Mouse (Mus musculus) embryo, embryonic 11.5 days (tissue): ENCODE measurements around the gene Carmil1.

Source experiments
- DNase-seq: peaks from one replicate; pipeline ENCODE4 v3.0.0-alpha.2; 2012; ENCODE audit warnings: low read depth, low spot score

Carmil1 gene

DNA sequence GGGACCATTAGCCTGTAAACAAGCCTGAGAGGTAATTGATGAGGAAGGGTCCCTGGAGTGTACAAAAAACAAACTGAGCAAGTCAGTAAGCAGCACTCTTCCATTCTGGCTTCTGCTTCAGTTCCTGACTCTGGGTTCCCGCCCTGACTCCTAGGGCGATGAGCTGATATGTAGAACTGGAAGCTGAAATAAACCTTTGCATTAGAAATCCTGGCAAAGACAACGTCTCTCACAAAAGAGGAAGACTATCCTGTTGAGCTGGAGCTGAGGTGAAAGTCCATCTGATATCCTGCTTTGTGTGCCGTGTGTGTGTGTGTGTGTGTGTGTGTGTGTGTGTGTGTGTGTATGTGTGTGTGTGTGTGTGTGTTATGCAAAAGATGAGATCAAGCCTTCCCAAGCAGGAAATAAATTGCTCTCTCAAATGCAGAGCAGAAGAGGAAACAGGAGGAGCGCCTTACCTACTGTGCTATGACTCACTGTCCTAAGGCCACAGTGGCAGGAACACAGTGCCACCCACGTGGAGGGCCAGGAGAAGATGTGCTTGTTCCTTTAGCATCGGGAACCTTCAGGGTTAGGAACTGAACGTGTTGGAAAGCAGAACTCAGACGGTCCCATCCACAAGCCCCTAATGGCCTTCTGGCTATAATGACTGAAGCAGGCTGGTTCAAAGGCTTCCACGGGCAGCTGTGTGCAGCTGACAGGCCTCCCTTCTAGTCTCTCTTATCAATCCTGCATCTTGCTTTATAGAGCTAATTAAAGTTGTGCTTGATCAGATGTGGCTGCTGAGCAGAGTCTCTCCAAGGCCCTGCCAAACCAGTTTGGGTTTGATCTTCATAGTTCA, 19.6 kb downstream of the Carmil1 start:
- DNase-seq, result no peak

DNA sequence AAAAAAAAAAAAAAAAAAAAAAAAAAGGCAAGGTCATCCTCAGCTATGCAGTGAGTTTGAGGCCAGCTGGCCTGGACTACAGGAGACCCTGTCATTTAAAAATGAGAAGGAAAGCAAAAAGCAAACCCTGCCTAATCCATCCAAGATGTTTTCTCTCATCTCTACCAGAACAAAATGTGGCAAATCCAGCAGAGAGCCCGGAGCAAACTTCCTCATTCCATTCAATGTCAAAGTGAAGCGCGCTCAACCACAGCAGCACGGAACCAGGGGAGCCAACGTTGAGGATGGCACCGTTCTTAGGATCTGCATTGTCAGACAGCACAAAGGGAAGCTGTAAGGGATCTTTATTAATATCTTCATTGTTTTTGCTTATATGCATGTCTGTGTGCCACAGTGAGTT, 22.8 kb downstream of the Carmil1 start:
- DNase-seq, result no peak

DNA sequence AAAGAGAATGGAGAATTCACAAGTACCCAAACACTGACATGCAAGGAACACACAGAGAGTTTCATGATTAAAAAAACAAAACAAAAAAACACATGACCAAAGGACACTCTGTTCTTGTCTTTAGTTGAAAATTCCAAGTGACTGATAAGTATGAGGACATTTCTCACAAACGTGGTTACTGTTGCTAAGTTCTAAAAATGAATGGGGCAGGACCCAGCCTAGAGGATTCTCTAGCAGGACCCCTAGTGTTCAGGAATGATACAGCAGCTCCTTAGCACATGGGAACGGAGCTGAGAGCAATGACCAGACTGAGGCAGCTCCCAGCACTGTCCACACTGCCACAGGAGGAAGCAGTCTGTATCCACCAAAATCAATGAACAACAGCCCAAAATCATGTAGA, 26.6 kb downstream of the Carmil1 start:
- DNase-seq, result peak; percentile 8

DNA sequence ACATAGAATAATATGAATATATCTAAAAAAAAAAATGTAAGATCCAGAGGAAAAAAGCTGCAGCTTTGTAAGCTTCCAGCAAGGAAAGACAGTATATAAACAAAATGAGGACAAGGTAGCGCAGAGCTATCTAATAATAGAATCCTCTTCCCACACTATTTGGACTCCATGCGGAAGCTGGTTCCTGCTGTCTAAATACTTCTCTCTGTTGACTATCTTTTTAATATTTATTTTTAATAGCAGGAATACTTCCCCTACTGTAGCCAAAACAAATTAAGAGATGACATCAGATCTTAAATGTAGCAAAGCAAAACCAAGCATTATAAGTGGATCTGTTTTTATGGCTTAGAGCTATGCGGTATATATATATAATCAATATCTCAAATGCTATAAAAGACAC, 27.0 kb downstream of the Carmil1 start:
- DNase-seq, result no peak

DNA sequence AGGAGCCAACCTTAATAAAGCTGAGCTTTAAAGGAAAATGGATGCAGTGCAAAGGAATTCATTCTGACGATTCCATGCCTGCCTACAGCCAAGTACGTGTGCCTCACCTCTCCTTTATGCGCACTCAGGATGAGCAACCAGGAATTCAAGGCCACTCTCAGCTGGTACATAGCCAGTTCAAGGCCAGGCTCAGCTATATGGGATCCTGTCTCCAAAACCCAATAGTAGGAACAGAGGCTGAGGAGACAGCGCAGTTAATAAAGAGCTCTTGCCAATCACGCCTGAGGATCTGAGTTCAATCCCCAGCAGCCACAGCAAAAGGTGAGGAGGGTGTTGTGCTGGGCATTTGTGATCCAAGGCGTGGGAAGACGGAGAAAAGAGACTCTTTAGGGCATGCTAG, 29.4 kb downstream of the Carmil1 start:
- no peak for DNase-seq

DNA sequence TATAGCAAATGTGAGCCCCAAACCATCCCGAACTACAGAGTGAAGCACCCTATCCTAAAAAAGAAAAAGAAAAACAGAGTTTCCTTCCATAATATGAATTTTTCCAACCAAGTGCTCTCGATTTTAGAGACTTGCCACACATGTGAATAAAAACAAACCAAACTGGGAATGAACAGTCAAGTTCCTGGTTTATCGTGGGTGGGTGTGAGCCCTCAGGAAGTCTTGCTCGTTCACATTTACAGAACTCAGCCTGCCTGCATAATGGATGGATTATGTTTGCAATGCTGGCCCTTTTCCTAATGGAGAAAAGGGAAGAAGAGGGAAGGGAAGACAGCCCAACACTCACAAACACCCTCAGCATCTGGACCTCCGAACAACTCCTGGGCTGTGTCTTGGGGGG, 32.7 kb downstream of the Carmil1 start:
- no peak for DNase-seq

DNA sequence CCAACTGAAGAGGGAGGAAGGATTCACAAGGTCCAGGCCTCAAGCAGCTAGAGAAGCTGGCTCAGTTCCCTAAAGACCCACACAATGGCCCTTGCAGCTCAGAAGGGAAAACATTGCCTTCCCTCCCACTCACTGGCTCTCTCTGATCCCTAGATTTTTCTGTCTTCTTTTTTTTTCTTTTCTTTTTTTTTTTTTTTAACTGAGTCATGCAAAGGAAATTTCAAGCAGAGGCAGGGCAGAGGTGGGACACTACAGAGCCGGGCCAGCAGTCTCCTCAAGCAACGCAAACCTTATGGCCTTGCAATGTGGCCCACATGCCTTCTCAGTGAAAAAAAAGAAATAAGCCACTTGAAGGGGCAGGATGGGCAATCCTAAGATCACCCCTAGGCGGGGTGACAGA, 33.2 kb downstream of the Carmil1 start:
- no peak for DNase-seq

DNA sequence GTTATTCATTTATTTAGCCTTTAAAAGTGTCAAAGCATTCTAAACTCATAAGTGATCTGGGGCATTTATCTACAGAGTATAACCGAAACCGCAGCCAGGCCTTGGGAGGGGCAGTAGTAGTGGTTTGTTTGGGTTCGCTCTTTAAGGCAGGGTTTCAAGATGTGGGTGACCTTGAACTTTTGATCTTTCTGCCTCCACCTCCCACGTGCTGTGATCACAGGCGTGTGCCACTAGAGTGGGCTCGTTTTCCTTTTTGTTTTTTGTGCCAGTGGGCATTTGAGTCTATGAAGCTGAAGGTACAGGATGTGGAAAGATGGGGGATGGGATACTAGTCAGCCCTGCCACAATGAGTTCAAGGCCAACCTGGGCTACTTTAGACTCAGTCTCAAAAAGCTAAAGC, 34.3 kb downstream of the Carmil1 start:
- DNase-seq, result no peak

DNA sequence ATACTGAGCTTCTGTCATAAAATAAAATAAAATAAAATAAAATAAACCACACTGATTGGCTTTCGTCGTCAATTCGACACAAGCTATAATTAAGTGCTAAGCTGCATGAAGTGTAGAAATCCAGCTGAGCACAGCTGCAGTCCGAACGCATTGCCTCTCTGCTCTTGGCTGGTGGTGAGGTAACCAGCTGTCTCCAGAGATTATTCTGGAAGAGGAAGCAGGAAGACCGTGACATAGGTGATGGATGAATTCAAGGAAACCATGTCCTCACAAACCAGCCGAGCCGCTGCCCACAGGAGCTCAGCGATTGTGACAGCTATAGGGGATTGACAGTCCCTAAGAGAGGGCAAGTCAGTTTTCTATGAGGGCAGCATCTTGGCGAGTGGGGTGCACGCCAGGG, 36.0 kb downstream of the Carmil1 start:
- DNase-seq, result no peak

DNA sequence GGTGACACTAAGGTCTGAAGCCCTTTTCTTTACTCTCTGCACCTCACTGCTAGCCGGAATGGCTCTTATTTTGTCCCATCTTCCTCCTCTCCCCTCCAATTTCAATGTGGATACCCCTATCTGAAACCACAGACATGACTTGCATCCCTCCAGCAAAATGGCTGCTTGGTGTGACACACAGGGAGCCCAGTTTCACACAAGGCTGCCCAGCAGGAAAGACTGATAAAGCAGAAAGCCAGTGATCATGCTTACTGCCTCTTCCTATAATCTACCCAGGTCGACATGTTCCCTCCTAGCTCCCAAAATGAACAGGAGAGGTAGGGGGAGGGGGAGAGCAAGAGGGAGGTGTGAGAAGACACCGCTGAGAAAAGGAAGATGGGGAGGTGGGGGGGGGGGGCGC, 36.6 kb downstream of the Carmil1 start:
- DNase-seq, result no peak

DNA sequence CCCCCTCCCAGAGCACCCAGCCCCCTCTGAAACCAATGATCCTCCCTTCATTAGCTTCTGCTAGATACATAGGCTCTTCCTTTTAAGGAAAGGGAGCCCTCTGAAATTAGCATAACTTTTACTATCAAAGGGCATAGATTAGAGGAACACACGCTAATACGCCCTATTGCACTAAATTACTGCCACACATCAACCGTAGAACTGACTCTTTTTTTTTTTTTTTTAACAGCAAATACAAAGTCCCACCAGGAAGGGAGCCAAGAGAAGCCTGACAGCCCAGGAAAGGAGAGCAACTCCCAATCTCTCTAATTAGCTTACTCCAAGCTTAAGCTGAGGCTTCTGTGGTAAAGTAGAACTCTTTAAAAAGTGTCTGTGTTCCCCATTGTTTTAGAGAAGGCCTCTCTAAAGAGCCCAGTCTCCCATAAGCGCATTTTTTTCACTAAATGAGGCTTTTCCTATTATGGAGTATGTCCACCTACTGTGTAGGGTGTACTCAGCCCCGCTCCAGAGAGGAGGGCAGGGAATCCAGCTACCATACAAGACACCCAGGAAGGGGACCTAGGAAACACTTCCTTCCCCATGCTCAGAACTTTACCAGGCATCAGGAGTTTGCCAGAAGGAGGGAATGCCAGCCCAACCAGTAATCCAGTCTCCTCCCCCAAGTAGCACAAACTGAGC, 38.0 kb downstream of the Carmil1 start:
- DNase-seq, result no peak

DNA sequence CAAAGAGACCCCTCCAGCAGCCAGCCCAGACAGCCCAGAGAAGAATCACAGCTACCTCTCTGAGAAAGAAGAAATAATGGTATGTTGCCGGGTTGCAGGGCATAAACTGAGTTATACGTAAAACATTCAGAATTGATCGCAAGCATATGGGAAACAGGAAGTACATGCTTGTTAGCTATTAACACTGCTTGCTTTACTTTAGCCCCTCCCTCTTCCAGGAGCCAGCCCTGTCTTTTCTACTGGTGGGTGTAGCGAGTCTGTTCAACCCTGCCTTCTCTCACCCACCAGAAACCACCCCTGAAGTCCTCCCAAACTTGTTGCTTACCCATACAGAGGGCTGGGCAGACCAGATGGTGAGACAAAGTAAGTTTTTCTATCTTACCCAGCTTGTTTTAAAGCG, 39.4 kb downstream of the Carmil1 start:
- no peak for DNase-seq

DNA sequence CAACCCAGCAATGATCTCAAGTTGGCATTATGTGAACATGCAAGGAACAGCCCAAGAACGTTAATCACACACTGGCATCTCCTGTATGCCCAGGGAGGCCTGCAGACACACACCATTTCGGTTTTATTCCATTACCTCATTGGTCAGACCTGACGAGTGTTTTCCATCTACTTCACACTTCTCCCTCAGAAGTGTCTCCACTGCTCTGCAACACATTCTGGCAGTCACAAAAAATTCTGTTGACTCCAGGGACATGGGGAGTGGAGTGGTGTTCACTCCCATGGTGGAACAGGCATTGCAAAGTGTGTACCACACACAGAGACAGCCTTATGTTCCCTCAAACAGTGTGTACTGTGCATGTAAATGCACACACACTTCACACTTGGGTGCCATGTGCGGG, 40.2 kb downstream of the Carmil1 start:
- no peak for DNase-seq

DNA sequence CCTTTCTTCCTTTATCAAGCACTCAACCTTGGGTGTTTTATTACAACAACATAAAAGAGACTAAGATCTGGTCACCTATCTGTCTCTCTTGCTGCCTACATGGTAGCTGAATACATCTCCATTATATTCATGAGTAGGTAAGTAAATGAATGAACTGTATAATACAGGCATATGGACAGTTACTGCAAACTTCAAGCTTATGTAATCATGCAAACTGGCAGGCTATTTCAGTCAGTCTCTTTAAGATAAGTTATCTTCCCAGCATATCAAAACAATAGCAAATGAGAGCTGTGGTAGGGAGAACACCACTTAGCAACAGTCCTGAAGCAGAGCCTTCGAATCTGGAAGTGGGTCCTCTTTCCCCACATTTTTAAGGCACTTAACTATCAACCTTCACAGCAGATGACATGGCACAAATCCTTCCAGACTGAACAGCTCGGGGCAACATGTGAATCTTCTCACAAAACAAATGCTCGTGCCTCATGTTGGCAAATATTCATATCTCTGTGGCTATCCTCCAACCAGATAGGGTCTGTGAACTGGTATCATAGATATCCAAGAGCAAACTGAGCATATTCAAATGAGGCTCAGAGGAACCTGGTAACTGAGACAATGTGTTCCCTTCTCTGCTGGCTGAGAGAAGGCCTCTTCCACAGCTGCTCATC, 42.0 kb downstream of the Carmil1 start:
- DNase-seq, result no peak

DNA sequence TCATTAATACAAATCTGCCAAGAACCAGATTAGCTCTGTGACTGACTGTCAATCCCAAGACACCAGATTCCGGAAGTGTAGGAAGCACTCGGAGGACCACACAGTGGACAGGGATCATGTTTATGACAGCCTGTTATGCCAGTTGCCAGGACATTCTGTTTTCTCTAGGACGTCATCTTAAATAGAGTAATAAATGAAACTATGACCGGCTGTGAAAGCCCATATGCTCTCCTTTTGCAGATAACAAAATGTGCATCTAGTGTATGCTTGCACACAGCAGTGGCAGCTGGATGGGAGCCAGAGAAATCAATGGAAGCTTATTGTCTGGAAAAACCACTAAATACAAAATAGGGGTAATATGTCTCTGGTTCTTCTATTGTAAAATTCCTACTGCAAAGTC, 43.9 kb downstream of the Carmil1 start:
- DNase-seq, result no peak

DNA sequence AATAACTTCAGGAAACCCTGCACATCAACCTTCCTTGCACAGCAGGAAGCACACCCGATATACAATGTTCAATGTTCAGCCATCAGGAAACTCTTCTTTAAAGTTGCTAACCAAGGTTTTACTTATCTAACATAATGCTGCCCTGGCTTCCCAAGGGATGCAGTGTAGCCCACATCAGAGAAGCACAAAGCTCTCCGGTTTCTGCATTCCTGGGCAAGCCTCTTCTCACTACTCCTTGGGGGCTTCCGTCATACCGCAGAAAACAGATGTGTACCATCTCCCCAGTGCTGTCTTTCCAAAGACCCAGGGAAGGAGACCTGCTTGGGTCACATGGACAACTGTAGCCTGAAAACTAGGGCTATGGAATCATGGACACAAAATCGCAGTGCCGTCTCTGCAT, 47.8 kb downstream of the Carmil1 start:
- DNase-seq, result no peak

DNA sequence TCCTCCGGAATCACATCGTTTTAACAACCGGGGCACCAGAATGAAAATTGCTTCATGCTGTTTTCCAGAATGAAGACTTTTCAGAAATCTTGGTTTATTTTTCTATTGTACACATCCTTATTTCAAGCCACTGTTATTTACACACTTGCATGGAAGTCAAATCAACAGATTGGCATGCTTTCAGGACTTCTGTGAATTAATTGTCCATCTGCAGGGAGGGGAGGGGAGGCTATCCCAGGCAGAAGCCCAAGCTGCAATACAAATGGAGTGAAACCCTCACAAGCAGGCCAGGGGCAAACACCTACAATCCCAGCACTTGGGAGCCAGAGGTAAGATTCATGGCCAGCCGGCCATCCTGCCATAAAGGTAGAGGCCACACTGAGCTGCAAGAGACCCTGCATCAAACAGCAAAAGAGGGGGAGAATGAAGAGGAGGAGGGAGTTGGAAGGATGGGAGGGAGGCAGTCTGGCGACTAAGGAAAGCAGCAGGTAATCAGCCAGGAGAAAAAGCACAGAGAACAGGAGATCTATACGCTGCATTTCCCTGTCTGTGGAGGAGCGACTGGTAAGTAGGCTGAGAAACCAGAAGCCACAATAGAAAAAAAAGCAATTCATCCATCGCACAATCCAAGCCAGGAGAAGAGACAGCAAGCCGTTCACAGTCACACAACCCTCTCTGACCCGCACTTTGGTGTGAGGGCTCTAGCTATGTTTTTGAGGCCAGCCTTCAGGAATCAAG, 48.7 kb downstream of the Carmil1 start:
- no peak for DNase-seq

DNA sequence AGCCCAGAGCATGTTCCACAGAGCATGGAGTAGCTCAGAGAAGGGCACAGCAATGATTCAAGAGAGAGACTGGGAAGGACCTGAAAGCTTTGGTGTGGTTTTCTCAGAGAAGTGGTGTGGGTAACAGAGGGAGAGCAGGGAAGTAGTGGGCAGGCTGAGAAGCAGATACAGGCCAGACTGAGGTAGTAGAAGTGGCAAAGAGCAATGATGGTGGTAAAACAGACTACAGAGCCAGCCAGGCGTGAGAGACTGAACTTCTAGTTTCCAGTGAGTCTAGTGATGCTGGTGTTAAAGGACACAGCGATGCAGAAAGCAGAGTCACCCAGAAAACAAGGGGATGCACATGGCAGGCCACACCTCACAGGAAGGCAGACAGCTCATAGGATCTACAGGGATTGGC, 49.4 kb downstream of the Carmil1 start:
- DNase-seq, result no peak

DNA sequence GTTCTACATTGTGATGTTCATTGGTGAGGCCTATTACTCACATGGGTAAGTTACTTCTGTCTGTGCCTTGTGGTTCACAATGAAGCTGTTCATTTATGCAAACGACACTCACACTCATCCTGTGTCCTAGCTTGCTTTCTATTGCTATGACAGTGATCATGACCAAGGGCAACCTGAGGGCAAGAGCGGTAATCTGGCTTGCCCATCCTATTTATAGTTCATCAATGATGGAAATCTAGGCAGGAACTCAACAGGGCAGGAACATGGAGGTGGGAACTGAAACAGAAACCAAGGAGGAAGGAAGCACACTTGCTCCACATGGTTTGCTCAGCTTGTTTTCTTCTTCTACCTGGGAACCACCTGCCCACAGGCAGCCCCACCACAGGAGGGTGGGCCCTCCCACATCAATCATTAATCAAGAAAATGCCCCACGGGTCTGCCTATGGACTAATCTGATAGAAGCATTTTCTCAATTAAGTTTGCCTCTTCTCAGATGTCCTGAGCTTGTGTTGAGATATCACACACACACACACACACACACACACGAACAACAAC, 50.0 kb downstream of the Carmil1 start:
- no peak for DNase-seq

DNA sequence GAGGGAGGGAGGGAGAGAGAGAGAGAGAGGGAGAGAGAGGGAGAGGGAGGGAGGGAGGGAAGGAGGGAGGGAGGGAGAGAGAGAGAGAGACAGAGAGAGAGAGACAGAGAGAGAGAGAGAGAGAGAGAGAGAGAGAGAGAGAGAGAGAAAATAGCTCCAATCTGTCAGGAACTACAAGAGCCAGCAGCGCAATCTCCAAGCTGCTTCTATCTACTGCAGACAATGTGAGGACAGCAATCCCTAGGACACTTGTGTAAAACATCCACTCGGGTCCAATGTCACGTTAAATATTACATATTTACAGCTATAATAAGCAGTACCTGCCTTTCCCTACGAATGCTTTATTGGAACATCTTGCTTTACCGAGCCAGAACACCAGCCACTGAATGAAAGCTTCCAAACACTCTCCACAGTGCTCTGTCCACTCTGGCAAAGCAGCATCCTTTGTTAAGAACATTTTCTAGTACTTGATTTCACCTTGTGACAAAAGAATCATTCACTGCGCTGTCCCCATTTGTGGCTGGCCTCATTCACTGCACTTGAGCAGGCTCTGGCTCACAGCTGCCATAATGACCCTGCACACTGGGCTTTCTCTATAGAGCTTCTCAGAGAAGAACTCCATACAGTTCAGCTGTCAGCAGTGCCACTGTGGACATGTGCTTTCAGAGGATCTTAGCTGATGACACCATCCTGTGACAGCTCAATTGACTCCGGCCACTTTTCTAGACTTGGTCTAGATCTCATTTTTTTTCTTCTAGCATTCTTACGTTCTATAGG, 57.0 kb downstream of the Carmil1 start:
- no peak for DNase-seq

DNA sequence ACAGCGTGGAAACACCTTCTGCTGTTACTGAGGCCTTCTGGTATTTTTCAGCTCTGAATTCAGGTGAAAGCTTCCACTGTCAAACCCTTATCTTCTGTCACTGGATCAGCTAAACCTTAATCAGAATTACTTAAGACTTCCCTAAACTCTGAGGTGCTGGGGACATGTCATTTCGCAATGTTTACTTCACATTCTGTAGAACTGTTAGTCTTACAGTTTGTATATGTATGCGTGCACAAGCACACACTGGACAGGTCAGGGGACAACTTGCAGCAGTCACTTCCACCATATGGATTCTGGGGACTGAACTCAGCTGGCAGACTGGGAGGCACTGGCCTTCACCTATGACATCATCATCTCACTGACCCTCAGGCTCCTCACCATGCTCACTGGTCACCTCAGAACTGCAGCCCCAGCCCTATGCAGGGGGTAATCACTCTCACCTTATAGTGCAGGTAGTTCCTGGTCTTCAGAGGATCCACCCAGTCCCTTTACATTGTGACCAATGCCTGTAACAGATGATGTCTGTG, 60.1 kb downstream of the Carmil1 start:
- no peak for DNase-seq
